16 mouse cellular contexts compared by ENCODE assay signal in the genomic region with DNA sequence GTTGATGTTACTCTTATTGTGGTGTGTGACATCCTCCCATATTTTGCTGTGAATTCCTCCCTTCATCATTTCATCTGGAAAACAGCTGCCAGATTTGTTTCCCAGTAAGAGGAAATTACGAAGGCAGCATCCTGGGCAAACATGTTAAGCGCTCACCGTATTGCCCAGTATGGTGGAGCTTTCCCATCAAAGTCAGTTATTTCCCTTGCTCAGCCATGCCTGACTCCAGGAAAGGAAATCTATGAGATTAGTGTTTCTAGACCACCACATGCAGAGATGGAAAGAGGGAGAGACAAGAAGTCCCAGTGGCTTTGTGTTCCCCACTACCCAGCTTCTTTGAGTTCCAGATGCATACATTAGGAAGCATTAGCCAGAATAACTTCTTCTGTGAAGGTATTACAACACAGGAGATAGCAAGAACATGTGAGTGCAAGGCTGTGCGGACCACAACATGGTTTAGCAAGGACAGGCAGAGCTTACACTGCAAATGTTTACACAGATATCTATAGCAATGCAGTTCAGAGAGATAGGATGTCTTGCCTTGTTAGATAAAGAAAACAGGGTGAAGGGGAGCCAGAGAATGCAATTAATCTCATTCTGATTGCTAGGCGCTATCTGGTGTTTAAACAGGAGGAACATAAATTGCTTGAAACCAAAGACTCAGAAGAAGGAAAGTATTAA.
A peak's percentile ranks its signal among the peaks of the same experiment; 100 is the strongest.
DNase-seq lines count a peak whose midpoint lies in the region; ATAC-seq and TF ChIP-seq lines count a peak whose summit lies in the region.
"Had no signal": no experiment of that assay in that cellular context is flagged by ENCODE, and none has a peak within 500 bp of the region (broad histone marks: within the 10 kb centered on the region; RNA-seq: fewer than 3 reads in every experiment).

No protein-coding gene starts in this region.

- DNase-seq in heart, adult 18-20 months, result no peak
- no peak for DNase-seq in kidney, adult 18-20 months
- peak; percentile 20 for DNase-seq in brain, embryonic 14.5 days (ENCODE audit: low read depth)
- no peak for DNase-seq in testis, postnatal 10 days (ENCODE audit: low spot score)
- DNase-seq in thymus, postnatal 25 days, result no peak
- DNase-seq: cerebellum, adult 11 months; cerebellum, postnatal 36 days; heart, adult 11 months; kidney, postnatal 36 days; left cerebral cortex, postnatal 4 days; liver, embryonic 13.5 days had no signal

- no peak for TF ChIP-seq CTCF in brain, embryonic 14.5 days (IDR thresholded peaks at IDR 0.05; ENCODE audit: borderline replicate concordance, extremely low read depth, insufficient read depth, insufficient read length)

- no peak for TF ChIP-seq POLR2A in brain, embryonic 14.5 days (IDR thresholded peaks at IDR 0.05; ENCODE audit: borderline replicate concordance, extremely low read depth, insufficient read depth, insufficient read length, poor library complexity, severe bottlenecking)

- H3K27ac ChIP-seq in heart, embryonic 12.5 days (ENCODE audit: poor library complexity, severe bottlenecking), result no peak overlapping the region
- H3K27ac ChIP-seq in kidney, embryonic 15.5 days, result no peak overlapping the region
- H3K27ac ChIP-seq in midbrain, embryonic 13.5 days, result peak overlapping the region; percentile 20; the same call in 1 of the 2 replicates
- H3K27ac ChIP-seq: forebrain, embryonic 13.5 days; liver, embryonic 13.5 days had no signal

- no peak overlapping the region for H3K9ac ChIP-seq in heart, embryonic 12.5 days
- H3K9ac ChIP-seq in kidney, embryonic 15.5 days, result no peak overlapping the region
- H3K9ac ChIP-seq in midbrain, embryonic 13.5 days (replicated peaks), result no peak overlapping the region
- H3K9ac ChIP-seq: forebrain, embryonic 13.5 days; liver, embryonic 13.5 days had no signal

- H3K36me3 ChIP-seq in heart, embryonic 12.5 days, result no peaks in the 10 kb centered on the region
- no peaks in the 10 kb centered on the region for H3K36me3 ChIP-seq in kidney, embryonic 15.5 days
- no peaks in the 10 kb centered on the region for H3K36me3 ChIP-seq in midbrain, embryonic 13.5 days
- H3K36me3 ChIP-seq: liver, embryonic 13.5 days had no signal

- 41% methylated on average over 5 of the region's 5 CpGs for WGBS in heart, embryonic 12.5 days
- 33% methylated on average over 5 of the region's 5 CpGs for WGBS in kidney, embryonic 15.5 days
- WGBS in midbrain, embryonic 13.5 days, result 35% methylated on average over 5 of the region's 5 CpGs

- H3K4me3 ChIP-seq in heart, embryonic 12.5 days, result no peak overlapping the region
- H3K4me3 ChIP-seq in kidney, embryonic 15.5 days (replicated peaks), result no peak overlapping the region
- no peak overlapping the region for H3K4me3 ChIP-seq in midbrain, embryonic 13.5 days (replicated peaks)
- H3K4me3 ChIP-seq: forebrain, embryonic 13.5 days; liver, embryonic 13.5 days; myocyte had no signal

- no peaks in the 10 kb centered on the region for H3K9me3 ChIP-seq in heart, embryonic 12.5 days (replicated peaks)
- H3K9me3 ChIP-seq in kidney, embryonic 15.5 days (replicated peaks), result no peaks in the 10 kb centered on the region
- H3K9me3 ChIP-seq in midbrain, embryonic 13.5 days, result no peaks in the 10 kb centered on the region
- H3K9me3 ChIP-seq: forebrain, embryonic 13.5 days; liver, embryonic 13.5 days had no signal

- peak; percentile 74 for ATAC-seq in heart, embryonic 12.5 days (ENCODE audit: insufficient number of reproducible peaks, low FRiP score)
- ATAC-seq in kidney, embryonic 15.5 days (replicated peaks; ENCODE audit: low FRiP score), result peak; percentile 76; the same call in 1 of the 2 replicates
- no peak for ATAC-seq in midbrain, embryonic 13.5 days
- ATAC-seq: forebrain, embryonic 13.5 days had no signal

- H3K27me3 ChIP-seq in heart, embryonic 12.5 days (replicated peaks), result no peaks in the 10 kb centered on the region
- no peaks in the 10 kb centered on the region for H3K27me3 ChIP-seq in kidney, embryonic 15.5 days
- H3K27me3 ChIP-seq in midbrain, embryonic 13.5 days, result no peaks in the 10 kb centered on the region
- H3K27me3 ChIP-seq: forebrain, embryonic 13.5 days; liver, embryonic 13.5 days had no signal

- no peak overlapping the region for H3K4me2 ChIP-seq in heart, embryonic 12.5 days
- no peak overlapping the region for H3K4me2 ChIP-seq in kidney, embryonic 15.5 days
- no peak overlapping the region for H3K4me2 ChIP-seq in midbrain, embryonic 13.5 days (replicated peaks)
- H3K4me2 ChIP-seq: forebrain, embryonic 13.5 days; liver, embryonic 13.5 days had no signal

- no peaks in the 10 kb centered on the region; the same call in 1 of the 2 replicates for H3K4me1 ChIP-seq in heart, embryonic 12.5 days (replicated peaks)
- peaks cover 5% of the 10 kb centered on the region for H3K4me1 ChIP-seq in kidney, embryonic 15.5 days
- H3K4me1 ChIP-seq in midbrain, embryonic 13.5 days (replicated peaks), result peaks cover 28% of the 10 kb centered on the region; the same call in 1 of the 2 replicates
- H3K4me1 ChIP-seq: liver, embryonic 13.5 days had no signal
